Mouse (Mus musculus) liver (tissue): ENCODE measurements around the gene Macrod2.

ENCODE experiments used
- DNase-seq: peaks from one replicate; pipeline ENCODE4 v3.0.0-alpha.2; 2020; ENCODE audit warnings: mixed read lengths

Gene Macrod2

GRCm38 (mm10) chr2:141876958-141877357 lies 1481.8 kb downstream of the Macrod2 start:
- no peak for DNase-seq

DNA sequence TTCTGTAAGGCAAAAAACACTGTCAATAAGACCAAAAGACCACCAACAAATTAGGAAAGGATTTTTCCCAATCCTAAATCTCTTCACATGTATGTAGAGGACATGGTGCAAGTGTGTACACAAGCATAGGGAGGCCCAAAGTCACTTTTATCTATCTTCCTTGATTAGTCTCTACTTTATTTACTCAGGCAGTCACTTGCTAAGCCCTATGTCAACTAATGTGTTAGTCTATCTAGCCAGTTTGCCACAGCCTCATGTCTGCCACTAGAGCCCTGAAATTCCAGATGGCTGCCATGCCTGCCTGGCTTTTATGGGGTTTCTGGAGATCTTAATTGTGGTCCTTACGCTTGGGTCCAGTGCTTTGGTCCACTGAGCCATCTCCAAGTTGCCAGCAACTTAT lies 1483.4 kb downstream of the Macrod2 start:
- DNase-seq: no peak

DNA sequence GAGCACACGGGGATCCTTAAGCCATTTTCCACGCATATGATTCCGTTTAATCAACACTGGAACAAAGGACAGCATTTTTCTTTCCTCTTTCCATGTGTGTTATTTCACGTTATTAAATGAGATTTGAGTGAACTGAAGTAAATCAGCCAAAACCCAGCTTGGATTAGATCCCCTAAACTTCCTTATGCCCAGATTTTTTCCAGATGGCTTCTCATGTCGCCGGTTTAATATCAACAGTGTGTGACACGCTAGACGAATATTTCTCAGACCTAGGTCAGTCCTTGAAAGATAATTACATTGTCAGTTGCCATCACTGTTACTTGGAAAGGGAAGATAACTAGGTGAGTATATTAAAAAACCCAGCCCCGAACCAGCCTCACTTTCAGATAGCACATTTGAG lies 1484.6 kb downstream of the Macrod2 start:
- DNase-seq: no peak

- no peak for DNase-seq
Measured at GRCm38 (mm10) chr2:141886694-141887474, 1491.8 kb downstream of the Macrod2 start.

GRCm38 (mm10) chr2:141889497-141889896 lies 1494.4 kb downstream of the Macrod2 start:
- DNase-seq: no peak

GRCm38 (mm10) chr2:141897951-141898350 lies 1502.8 kb downstream of the Macrod2 start:
- no peak for DNase-seq

DNA sequence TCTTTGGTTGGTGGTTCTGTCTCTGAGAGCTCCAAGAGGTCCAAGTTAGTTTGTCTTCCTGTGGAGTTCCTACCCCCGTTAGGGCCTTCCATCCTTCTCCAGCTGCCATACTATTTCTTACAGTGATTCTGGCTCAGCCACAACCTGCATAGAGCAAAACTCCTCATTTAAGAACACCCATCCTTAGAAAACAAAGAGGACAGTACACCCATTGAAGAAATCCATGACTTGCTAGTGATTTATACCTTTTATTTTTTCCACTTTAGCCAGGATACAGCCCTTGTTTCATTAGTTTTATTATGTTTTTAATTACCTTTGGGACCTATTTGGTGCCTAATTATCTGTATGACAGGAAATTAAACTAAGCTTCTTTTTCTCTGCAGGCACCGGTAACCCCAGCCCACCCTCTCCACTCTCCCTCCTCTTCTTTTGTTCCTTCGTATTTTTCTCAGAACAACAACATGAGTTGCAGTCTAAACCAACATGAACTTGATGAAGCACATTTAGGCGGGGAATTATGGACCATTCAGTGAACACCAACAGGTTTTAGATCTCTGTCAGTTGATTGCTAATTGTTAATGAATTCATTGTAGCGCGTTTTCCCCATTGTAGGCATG lies 1516.8 kb downstream of the Macrod2 start:
- DNase-seq: no peak

GRCm38 (mm10) chr2:141913486-141913885 lies 1518.4 kb downstream of the Macrod2 start:
- no peak for DNase-seq

GRCm38 (mm10) chr2:141913894-141914293 lies 1518.8 kb downstream of the Macrod2 start:
- DNase-seq: no peak

DNA sequence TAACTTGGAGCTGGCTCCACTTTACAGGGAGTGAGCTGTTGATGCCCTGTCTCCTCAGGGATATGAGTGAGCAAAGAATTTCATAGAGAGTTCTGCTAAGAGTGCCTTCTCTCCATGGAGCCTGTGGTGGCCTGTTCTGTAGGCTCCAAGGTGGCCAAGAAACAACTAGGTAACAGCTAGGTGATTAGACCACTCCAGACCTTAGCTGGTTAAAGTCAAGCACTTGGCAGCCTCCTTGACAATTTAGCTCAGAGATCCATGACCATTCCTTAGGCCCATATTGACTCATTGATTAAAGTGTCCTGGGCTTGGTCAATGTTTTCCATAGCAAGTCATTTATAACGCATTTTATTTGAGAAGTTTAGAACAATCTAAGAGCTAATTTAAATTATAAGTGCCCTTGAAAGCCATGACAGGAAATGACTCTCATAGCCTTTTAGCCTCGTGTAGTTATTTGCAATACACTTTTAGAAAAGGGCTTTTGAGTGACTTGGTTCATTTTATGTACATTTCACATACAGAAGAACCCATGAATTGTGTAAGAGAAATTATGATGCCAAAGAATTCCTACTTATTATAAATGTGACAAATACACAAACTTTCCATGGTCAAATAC lies 1525.4 kb downstream of the Macrod2 start:
- DNase-seq: no peak

GRCm38 (mm10) chr2:141935130-141935529 lies 1540.0 kb downstream of the Macrod2 start:
- DNase-seq: no peak

- DNase-seq: no peak
Measured at GRCm38 (mm10) chr2:141954795-141955194, 1559.7 kb downstream of the Macrod2 start.

DNA sequence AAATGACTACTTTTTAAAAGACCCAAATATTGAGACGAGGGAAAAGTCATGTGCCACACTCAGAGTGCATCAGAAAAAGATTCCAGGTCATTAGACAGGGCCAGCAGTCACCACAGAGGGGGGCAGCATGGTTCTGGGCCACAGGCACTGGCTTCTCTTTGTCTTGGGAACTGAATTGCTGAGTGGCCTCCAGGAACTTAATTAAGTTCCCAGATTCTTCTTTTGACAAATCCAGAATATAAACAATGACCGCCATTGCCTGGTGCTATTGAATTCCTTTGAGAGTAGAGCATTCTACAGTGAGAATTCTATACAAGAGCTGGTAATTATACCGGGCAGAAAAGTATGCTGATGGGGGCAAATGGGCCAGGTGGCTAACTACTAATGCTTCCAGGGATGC lies 1560.1 kb downstream of the Macrod2 start:
- DNase-seq: no peak

DNA sequence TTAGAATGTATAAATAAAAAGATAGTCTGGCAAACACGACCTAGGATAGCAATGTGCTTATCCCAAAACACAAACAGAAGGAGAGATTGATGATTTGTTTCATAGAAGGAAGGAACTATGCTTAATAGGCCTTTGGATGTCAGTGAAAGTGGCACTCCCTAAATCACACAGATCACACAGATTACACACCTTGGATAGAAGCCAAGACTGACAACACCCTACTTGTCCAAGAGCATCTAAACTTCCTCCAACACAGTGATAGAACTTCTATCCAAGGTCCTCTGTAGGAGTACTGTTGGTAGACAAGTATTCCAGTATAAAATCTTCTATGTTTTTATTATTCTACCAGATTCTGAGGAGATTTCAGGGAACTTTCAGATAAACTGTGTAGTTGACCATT lies 1567.8 kb downstream of the Macrod2 start:
- DNase-seq: no peak

DNA sequence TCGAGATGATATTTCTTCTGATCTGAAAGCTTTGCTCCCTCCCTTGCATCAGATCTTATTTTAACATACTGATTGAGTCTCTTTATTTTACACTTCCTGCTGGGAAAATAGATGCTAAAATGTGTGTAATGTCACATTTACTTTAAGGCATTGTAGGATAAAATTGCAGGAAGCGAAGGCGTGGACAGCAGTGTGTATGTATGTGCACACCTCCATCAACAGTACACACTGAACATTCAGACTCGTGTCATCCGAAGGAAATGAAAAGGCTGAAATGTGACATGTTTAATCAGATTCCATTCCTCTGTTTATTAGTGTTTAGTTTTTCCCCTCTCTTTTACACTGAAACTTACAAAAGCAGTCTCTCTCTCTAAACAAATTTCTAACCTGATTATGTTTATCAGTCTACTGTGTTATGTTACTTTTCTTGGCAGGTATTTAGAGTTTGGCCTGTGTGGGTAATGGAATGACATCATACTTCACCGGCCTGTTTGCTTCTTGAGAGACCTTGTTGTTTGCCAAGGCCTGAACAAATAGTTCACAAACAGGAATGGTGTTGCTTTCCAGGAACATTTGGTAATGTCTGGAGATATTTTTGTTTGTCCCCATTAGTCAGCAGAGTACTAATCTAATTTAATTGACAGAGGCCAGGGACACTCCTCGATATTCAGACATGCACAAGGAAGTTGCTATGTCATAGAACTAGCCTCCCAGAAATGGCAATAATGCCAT lies 1588.7 kb downstream of the Macrod2 start:
- DNase-seq: no peak

DNA sequence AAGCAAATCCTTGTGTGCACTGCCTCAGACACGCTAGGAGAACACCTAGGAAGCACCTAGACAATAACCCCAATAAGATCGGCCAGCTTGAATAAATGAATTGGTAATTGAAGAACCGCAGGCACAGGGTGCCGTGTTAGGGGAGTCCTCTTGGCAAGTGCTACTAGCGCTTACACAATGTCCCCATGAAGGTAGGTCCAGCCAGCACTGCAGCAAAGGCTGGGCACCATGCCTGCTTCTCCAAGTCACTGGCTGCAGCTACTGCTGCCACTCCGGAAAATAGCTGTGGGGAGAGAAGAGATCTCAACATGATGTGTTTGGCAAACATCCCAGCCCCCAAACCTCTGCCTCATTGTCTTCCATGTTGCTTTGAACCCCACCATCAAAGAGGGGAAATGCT lies 1603.8 kb downstream of the Macrod2 start:
- DNase-seq: no peak

DNA sequence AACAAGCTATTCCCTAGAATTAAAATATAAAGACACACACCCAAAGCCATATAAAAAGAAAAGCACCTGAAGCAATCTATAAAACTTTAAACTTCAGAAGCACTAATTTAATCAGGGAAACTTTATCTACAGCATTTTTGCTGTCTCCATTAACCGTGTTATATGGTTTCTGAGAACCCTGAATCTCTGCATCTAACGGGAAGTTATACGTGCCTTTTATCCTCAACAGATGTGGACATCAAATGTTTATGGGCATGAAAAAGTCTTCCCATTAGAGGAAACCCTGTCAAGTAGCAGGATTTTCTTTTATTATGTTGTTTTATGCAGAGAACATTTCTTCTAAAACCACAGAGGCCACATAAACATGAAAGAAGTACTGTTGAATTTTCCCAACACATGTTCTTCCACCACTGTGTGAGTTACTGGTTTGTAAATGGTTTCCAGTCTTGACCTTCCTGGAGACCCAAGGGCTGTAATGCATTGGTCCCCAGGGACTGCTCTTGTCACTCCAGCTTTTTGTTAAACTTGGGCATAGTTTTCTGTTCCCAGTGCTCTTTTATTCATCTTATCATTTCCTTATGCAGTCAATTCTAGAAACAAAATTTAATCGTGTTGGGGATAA lies 1629.5 kb downstream of the Macrod2 start:
- DNase-seq: no peak

DNA sequence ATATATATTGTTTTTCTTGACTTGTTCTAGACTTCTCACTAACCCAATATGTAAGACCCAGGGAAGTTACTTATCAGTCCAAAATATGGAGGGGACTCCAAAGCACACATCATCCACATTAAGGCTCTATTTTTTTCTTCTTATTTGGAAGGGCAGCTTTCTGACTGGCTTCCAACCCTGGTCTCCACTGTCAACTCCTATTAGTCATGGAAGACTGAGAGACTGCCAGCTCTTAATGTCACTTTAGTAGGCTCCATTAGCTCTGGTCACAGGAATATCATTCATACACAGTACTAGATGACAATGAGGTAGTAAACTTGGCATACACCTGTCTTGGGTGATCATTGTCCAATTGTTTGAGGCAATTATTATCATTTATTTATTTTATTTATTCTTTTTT lies 1631.6 kb downstream of the Macrod2 start:
- no peak for DNase-seq

- DNase-seq: no peak
Measured at GRCm38 (mm10) chr2:142030756-142031646, 1635.9 kb downstream of the Macrod2 start.

DNA sequence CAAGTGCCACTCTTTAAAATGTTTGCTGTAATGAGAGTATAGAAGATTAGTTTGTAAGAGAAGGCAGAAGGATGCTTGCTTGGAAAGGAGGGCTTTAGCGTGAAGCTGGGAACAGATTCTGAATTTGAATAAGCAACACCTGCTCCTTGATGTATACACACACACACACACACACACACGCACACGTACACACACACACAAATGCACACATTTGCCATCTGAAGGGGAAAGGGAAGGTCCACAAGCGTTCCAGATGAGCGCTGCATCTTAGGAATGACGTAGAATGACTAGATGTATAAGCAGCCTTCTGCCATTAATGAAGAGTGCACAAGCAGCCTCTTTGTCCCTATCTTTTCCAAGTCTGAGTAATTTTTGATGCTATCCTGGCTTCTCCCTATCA lies 1660.5 kb downstream of the Macrod2 start:
- DNase-seq: no peak

DNA sequence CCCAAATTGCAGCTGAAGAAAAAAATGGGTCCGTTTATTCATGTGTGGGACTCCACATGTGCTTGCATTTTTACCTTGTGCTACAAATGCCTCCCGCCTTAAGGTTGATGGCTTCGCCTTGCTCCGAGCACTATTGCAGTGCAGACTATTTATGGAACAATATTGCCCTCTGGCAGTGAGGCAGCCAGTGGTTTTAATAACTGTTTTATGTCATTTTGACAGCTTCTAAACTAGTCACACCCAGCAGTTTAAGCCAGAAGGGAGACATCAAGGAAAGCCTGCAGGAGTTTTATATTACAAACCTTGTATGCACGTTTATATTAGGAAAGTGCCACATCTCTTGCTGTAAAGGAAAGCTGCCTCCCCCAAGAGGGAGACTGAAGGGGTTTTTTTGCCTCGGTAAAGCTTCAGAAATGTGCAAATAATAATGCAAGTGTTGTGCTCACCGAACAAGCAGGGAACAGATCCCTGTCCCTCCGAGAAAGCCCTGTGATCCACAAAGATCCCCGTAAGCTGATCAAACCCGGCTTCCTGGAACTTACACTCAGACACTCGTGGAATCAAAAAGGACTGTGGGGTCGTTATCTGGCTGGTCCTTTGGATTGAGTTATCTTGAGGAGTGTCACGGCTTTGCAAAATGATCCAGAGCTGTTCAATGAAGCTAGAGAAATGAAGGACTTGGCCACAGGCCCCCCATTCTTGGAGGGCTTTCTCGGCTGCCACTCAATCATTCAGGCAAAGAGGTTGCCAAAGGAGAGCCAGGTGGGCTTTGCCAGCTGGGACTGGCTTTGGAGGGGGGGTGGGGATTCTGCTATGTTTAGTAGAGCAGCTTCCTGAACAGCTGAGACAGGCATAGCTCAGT lies 1663.0 kb downstream of the Macrod2 start:
- DNase-seq: peak; percentile 10
